ENCODE assay signal across 8 mouse cellular contexts in the genomic region with DNA sequence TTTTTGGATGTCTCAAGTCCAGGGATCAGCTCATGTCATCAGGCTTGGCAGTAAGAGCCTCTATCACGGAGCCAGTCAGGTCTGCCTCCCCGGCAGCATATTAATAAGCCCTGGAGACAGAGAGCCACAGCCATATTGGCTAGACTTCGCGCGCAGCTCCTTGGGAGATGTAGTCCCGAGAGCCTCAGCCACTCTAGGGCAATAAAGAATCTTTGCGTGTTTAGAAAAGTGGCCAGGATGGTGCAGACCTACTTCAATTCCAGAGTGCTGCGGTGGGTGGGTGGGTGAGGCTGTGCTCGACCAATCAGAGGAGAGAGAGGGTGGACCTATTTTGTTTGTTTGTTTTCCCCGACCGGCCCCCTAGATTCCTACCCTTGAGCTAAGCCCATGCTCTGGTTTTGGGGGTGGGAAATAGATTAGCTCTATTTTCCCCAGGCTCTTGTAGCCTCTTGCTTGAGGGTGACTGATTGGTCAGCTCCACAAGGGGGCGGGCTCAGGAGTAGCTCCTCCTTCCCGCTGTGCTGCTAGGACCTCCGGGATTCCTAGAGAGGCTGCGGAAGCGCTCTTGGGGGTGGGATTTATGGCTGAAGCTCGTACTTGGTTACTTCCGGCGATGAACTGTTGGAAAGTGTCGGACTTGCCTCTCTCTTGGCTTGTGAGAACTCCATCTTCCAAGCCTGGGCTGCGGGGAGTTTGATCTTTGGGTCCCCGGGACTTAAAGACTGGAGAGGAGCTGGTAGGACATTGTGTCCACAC. TPM values are rescaled to one million over a fixed set of nuclear protein-coding genes. Genes with fewer than 3 reads are reported as not detected.
A peak's percentile ranks its signal among the peaks of the same experiment; 100 is the strongest.
DNase-seq lines count a peak whose midpoint lies in the region; ATAC-seq lines count a peak whose summit lies in the region.

A gene (plus strand): TSS at position 627 of the 756 bp plus-strand sequence.

- intact Hi-C loops in left cerebral cortex, postnatal 14 days (cut with DNase I) = loop anchor here (2.0 kb wide), 1 partner anchor 27 kb away; a partner anchor contains a TSS

- under 1% methylated on average over 22 of the region's 22 CpGs for WGBS in intestine, embryonic 14.5 days

- peak within 1 kb of the TSS; percentile 83 for H3K27ac ChIP-seq in intestine, embryonic 14.5 days (ENCODE audit: low read depth)

- peak within 1 kb of the TSS; percentile 79 for H3K4me3 ChIP-seq in intestine, embryonic 14.5 days (ENCODE audit: low read depth, low read length)

- H3K9me3 ChIP-seq in intestine, embryonic 14.5 days (ENCODE audit: control insufficient read depth, low read length) = no peaks in the 10 kb centered on the region

- peak; percentile 91 for DNase-seq in adrenal gland, adult 18-20 months (ENCODE audit: low spot score in 2 of 2)
- DNase-seq in embryo, embryonic 11 days = peak; percentile 98
- DNase-seq in gastrocnemius, postnatal 25 days = peak; percentile 98
- DNase-seq in intestine, embryonic 14.5 days (ENCODE audit: low spot score) = peak; percentile 97
- peak; percentile 98 to 99 for DNase-seq in left cerebral cortex, postnatal 14 days (ENCODE audit: low spot score in 2 of 2)
- DNase-seq in mesoderm, embryonic 11.5 days (ENCODE audit: low read depth, low spot score) = peak; percentile 98
- peak; percentile 98 for DNase-seq in right cerebral cortex, postnatal 36 days (ENCODE audit: low spot score in 2 of 2)
- peak; percentile 99 for DNase-seq in yolk sac, embryonic 10.5 days (ENCODE audit: low spot score)

- ATAC-seq in intestine, embryonic 14.5 days (replicated peaks; ENCODE audit: low FRiP score, low TSS enrichment, low read depth) = peak; percentile 96

- H3K9ac ChIP-seq in intestine, embryonic 14.5 days (ENCODE audit: low read length) = peak within 1 kb of the TSS; percentile 64

- H3K4me2 ChIP-seq in intestine, embryonic 14.5 days (ENCODE audit: low read length) = peak within 1 kb of the TSS; percentile 81

- H3K36me3 ChIP-seq in intestine, embryonic 14.5 days (ENCODE audit: control insufficient read depth, insufficient read depth, low read length) = peaks cover 5% of the 10 kb centered on the region; the same call in 1 of the 2 replicates

- H3K27me3 ChIP-seq in intestine, embryonic 14.5 days (replicated peaks; ENCODE audit: control insufficient read depth, insufficient read depth, low read length) = no peaks in the 10 kb centered on the region

- H3K4me1 ChIP-seq in intestine, embryonic 14.5 days (replicated peaks; ENCODE audit: control insufficient read depth, insufficient read depth, low read length) = peaks cover 17% of the 10 kb centered on the region

RNA-seq across cellular contexts. Expression of the gene that starts here (rescaled TPM):
- total RNA-seq in adrenal gland, adult 18-20 months (2021) = 10 to 100 TPM in 1 of 2 experiments, 1 to 10 TPM in 1; 9.2 to 10.6 TPM
- total RNA-seq in gastrocnemius, postnatal 25 days (2021) = 1 to 10 TPM; 6.7 to 6.9 TPM
- polyA plus RNA-seq in intestine, embryonic 14.5 days (2014; fragmentation: Nextera tagmentation; extraction: Ambion mirVana) = 13.1 and 13.6 TPM in 2 replicates
- total RNA-seq in left cerebral cortex, postnatal 14 days (2021) = 10 to 100 TPM; 11.7 to 12.3 TPM

Comparison
In these comparisons a context has a peak if more than half of its experiments do, and no peak if none do; other contexts are left out.
1. Peak in every context shown above with its lines: DNase-seq, ATAC-seq, H3K4me3 ChIP-seq and H3K27ac ChIP-seq.